Mouse (Mus musculus) cerebellum, adult (tissue): ENCODE measurements around the gene Slamf7.

Experiments
- ATAC-seq: cut with Nextera tagmentation; 2 replicates; pipeline ENCODE4 v1.9.2; 2017; ENCODE audit warnings: mild to moderate bottlenecking, moderate library complexity, mixed read lengths; ENCODE audit not compliant: insufficient number of reproducible peaks, low FRiP score, low TSS enrichment

The Slamf7 gene

GRCm38 (mm10) chr1:171638686-171639085, 14.1 kb downstream of the Slamf7 start:
- no peak for ATAC-seq

- no peak for ATAC-seq
These were observed 15.7 kb downstream of the Slamf7 start for GRCm38 (mm10) chr1:171637101-171637500.

DNA sequence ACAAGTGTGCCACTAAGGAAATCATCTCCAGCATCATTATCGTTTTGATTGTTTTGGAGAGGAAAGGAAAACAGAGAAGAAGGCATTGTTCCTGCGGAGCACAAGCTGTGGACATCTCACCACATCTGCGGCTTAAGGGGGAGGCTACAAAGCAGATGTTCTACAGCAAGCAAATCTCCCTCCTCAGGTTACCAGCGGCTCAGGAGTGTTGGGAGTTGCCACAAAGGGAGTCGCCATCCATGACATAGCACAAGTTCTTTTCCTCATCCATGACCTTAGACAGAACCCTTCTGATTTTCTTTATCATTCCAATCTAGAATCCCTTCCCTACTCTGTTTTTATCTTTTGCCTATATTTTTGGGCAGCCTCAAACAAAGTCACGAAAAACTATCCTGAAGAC, 17.1 kb downstream of the Slamf7 start:
- ATAC-seq: no peak

DNA sequence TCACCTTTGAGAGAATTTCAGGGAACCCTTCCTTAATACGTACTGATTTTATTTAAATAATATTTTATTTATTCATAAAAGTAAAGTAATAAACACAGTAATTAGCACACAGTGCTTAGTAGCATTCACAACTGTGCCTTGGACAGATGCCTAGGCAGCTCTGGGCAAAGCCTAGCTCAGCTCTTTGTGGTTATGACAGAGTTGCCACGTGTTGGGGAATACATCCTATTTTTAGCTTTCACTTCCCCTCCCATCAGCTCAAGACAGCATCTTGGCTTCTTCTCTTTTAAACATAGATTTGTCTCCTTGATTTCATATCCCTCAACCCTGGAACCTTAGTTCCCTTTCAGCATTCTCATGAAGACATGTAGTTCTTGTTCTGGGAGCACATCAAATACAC, 21.4 kb downstream of the Slamf7 start:
- ATAC-seq: no peak

DNA sequence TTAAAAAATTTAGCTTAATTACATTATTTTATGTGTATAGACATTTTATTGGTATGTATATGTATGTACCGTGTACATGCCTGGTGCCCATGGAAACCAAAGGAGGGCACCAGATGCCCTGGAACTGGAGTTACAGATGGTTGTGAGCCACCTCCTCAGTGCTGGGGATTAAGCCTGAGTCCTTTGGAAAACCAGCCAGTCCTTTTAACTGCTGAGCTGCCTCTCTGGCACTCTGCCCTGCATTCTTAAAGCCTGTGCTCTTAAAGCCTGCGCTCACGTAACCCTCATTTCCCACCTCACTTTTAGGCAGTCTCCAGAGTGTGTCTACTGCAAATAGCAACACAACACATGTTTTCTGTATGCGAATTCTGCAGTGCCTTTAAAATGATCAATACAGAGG, 21.9 kb downstream of the Slamf7 start:
- ATAC-seq: no peak

DNA sequence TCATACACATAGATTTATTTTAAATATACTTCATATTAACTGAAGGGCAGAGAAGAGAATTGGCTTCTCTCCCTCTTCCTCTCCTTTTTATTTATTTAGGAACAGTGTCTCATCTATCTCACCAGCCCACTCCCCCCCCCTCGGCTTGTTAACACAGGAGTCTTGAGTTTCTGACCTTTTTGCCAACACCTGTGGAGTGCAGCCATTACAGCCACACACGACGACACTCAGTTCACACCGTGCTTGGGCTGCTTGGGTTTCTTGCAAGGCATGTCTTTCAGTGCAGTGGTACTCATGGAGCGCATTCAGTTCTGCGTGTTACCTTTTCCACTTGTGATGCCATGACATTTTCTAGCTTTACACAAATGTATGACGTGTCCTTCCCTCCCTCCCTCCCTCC, 22.8 kb downstream of the Slamf7 start:
- no peak for ATAC-seq

DNA sequence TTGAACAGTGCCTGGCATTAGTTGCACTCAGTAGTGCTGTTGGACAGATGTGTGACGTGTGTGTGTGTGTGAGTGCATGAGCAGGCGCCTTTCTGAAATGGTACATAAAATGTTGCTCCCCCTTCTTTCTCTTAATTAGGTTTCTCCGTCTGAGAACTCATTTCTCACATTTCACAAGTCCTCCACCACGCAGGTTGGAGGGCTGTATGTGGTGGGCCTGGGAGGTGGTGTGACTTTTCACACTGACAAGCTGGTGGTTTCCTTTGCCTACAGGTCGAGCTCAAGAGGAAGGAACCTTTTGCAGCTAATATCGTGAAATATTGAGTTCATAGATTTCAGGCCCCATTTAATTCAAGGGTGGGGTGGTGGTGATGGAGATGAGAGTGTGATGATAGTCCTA, 23.7 kb downstream of the Slamf7 start:
- ATAC-seq: no peak

DNA sequence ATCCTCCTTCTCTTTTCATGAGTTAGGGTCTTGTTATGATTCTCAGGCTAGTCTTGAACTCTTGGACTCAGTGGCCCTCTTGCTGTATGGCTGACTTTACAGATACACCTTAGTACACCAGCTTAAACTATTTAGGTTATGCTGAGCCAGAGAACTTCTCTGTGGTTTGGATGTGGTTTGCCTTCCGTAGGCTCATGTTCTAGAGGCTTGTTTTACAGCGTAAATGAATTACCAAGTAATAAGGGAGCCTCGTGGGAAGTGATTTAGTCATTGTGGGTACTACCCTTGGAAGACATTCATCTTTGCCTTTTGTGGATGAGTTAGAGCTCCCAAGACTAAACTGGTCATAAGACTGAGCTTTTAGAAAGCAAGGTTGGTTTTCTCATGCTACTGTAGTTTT, 25.0 kb downstream of the Slamf7 start:
- ATAC-seq: no peak

GRCm38 (mm10) chr1:171620091-171620490, 32.7 kb downstream of the Slamf7 start:
- ATAC-seq: no peak

DNA sequence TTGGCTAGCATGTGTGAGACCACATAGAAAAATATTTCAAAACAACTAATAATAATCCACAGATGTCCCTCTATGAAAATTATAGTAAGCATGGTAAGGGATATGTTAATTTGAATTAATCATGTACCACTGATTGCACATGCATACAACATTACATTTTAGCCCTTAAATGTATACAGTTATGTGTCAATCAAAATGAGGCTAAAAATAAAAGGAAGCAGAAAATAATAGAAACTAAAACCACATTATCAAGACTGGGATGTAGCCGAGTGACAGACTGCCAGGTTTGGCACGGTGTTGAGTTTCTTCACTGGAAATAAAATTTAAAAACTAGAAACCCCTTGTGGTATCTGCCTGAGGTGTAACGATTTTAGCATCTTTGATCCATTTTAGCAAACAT, 33.2 kb downstream of the Slamf7 start:
- no peak for ATAC-seq

GRCm38 (mm10) chr1:171619001-171619400, 33.8 kb downstream of the Slamf7 start:
- ATAC-seq: no peak

GRCm38 (mm10) chr1:171616881-171617515, 35.8 kb downstream of the Slamf7 start:
- ATAC-seq: no peak

DNA sequence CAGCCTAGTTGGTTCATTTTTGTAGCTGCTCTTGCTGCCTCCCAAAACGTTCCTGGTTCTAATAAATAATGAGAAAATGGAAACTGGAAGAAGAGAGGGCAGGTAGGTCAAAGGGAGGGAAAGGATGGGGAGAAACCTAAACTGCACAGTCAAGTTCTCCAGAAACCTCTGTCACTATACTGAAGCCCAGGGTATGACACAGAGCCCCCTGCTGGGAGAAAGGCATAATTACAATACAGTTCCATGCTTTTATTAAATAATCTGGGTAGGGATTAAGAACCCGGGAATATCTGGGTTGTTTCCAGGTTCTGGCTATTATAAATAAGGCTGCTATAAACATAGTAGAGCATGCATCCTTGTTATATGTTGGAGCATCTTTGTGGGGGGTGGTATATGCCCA, 38.9 kb downstream of the Slamf7 start:
- no peak for ATAC-seq

GRCm38 (mm10) chr1:171610781-171611180, 42.1 kb downstream of the Slamf7 start:
- no peak for ATAC-seq

- ATAC-seq: no peak
These were observed 42.8 kb downstream of the Slamf7 start for GRCm38 (mm10) chr1:171610026-171610425.

DNA sequence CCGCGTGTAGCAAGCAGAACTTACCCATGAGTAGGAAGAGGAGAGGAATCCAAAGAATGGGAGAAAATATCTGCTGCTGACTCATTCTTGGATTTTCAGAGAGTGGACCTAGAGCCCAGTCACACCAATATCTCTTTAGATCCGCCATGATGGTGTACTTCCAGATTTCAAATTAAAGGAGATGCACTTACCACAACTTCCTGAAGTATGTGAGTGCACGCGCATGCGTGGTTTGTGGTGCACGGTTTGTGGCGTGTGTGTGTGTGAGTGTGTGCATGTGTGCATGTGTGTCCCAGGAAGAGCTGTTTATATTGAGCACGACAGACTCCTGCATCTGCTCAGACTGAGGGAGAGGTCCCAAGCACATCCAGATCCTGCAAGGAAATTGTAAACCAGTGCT, 45.7 kb downstream of the Slamf7 start, which contains the start of gene Ly9:
Gene Ly9 (minus strand): TSS at position 235 of the 400 bp plus-strand sequence.
- no peak for ATAC-seq

- ATAC-seq: no peak
These were observed 46.2 kb downstream of the Slamf7 start for GRCm38 (mm10) chr1:171606656-171607055.

DNA sequence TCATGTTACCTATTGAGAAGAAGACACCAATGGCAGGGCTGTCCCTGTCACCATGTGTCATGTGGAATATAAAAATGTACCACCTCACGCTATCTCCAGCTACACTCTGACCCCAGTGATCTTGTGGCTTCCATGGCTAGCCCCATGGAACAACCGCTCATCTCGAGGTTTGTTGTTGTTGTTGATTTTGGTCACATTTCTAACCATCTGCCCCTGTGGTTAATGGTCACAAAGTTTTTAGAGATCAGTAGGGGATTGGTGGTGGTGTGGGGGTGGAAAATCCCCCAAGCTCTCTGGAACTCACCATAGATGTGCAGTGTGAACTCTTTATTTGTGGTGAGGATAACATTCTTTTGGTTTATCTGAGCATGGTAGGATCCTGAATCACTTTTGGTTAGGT, 48.1 kb downstream of the Slamf7 start:
- ATAC-seq: no peak

DNA sequence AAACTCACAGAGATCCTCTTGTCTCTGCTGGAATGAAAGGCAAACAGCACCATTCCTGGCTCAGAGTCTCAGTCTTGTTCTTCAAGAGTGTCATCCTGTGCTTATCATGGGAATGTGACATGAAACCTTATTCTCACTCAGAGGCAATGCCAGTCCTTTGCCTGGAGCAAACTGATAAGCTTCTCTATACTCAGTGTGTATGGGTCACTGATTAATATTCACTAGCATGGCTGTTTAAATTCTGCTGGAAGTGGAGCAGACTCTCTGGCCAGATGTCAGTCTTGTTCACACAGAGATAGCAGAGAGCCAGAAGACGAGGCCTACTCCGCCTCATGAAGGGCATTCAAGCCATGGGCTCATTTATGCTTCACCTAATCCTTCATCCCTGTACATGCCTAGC, 68.3 kb downstream of the Slamf7 start:
- ATAC-seq: no peak
